Mouse (Mus musculus) adrenal gland, postnatal 0 days (tissue): ENCODE data around the gene Rex1bd. TPM values are rescaled to one million over a fixed set of nuclear protein-coding genes. Genes with fewer than 3 reads are reported as not detected.

ENCODE experiments used
- polyA plus RNA-seq: library from polyadenylated mRNA; unstranded; fragments of >200 nt; fragmentation: Nextera tagmentation; extraction: Ambion mirVana; gene quantifications from 2 replicates; pipeline ENCODE4 v1.2.1, GENCODE M21; 2015

Gene Rex1bd
- polyA plus RNA-seq, result 186 and 214 TPM in 2 replicates

DNA sequence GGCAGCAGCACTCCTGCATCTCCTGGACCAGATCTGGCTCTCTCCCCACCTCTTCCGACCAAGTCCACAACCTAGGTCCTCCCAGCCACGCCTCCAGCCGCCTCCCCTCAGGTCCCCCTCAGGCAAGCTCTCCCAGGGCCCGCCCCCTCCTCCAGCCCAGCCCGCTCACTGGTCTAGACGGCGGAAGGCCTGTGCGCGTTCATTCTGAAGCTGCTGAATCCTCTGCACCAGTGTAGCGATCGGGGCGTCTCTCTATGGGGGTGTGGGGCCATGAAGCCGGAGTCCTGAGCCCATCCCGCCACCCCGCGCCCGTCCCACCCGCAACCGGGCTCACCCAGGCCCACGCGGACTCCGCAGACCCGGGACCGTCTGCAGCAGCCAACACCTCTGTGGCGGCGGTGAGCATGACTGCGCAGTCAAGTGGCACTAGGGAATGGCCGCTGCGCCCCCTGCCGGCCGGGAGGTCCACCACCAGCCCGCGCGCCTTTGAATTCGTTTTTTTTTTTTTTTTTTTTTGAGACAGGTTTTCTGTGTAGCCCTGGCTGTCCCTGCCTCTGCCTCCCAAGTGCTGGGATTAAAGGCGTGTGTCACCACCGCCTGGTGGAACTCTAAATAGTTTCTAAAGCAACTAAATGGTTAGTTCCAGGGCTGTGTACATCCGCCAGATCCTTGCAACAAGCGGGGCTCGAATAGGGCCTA is at the start of gene Rex1bd:
TSS of gene Rex1bd (minus strand) at position 425 of the 699 bp plus-strand sequence.

DNA sequence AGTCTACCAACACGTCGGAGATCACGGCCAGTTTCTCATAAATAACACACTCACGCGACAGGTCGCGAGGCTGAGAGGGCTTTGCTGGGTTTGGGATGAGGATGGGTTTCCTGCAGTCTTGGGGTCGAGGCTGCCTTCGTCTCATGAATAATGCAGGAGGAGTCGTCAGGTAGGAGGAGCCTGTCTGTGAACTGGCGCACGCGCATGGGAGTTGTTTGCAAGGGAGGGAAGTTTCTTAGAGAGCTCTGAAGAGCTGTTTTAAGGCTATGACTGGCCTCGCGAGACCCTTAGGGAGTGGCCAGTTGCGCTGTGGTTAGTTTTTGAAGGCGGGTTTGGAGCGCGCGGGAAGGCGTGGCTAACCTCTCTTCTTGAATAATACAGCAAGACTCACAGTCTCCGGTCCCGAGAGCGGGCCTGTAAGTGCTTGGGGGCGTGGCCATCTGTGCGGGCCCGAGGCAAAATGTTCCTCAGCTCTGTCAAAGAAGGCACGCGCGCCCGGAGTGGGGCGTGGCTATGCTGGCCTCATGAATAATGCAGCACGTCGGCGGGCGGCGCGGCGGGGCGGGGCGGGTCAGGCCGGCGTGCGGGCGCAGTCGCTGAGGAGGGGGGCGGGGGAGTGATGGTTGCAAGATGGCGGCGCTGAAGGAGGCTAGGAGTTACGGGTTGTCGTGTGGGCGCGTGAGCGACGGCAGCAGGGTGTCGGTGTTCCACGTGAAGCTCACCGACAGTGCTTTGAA is 32.7 kb upstream of the Rex1bd start, which contains the start of gene Ell:
TSS of gene Ell (plus strand) at position 381 of the 737 bp plus-strand sequence.

DNA sequence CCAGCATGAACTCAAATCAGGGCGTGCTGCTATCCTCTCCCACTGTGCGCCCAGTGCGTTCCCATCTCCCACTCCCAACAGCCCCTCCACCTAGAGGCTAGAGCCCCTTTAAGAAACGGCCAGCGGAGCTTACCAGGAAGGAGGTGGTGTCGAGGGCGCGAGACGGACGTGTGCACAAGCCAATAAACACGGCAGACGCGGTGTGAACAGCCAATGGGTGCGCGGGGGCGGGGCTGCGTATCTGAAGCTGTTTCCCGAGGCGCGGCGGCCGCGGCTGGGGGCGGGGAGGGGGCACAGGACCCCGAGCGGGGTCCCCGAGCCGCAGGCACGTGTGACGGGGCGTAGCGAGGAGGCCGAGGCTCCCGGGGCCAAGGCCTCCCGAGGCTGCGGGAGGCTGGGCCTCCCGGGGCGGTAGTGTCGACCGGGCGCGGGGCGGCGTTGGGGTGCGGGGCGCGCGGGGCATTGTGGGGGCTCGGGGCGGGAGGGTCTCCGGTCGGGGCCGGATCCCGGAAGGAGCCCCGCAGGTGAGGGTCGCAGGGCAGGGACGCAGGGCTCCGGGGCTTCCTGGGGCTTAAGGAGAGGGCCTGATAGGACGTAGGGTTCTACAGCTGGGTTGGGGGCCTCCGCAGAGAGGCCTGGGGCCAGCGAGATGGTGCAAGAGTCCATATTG is 21.1 kb upstream of the Rex1bd start, which contains the start of the genes Fkbp8 and Kxd1:
TSS of gene Fkbp8 (plus strand) at position 213 of the 670 bp plus-strand sequence.
TSS of gene Kxd1 (minus strand) at position 445 of the 670 bp plus-strand sequence.

DNA sequence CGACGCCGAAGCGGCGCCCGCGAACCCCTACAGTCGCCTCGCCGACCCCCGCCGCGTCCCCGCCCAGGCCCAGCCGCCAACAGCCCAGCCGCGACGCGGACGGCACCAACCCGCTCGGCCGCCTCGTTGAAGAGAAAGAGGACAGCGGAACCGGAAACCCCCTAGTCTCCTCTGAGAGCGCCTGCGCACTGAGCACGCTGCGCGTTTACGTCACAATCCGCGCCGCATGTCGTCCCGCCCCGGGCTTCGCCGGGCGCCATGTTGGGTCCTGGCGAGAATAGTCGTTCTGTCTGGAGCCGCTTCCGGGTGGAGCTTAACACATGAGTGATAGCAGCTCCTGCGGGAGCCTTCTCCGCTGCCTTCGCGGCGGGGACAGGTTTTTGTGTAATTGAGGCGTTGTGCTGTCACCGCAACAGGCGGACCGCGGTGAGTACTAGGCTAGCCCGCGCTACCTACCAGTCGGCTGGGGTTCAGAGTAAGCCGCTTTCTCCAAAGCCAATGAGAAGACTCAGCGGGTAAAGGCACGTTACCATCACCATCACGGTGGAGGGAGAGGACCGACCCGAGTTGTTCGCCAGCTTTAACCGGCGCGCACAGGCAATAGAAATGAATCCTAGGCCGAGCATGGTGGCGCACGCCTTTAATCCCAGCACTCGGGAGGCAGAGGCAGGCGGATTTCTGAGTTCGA is 3.8 kb upstream of the Rex1bd start, which contains the start of gene Uba52:
TSS of gene Uba52 (minus strand) at position 574 of the 688 bp plus-strand sequence.

DNA sequence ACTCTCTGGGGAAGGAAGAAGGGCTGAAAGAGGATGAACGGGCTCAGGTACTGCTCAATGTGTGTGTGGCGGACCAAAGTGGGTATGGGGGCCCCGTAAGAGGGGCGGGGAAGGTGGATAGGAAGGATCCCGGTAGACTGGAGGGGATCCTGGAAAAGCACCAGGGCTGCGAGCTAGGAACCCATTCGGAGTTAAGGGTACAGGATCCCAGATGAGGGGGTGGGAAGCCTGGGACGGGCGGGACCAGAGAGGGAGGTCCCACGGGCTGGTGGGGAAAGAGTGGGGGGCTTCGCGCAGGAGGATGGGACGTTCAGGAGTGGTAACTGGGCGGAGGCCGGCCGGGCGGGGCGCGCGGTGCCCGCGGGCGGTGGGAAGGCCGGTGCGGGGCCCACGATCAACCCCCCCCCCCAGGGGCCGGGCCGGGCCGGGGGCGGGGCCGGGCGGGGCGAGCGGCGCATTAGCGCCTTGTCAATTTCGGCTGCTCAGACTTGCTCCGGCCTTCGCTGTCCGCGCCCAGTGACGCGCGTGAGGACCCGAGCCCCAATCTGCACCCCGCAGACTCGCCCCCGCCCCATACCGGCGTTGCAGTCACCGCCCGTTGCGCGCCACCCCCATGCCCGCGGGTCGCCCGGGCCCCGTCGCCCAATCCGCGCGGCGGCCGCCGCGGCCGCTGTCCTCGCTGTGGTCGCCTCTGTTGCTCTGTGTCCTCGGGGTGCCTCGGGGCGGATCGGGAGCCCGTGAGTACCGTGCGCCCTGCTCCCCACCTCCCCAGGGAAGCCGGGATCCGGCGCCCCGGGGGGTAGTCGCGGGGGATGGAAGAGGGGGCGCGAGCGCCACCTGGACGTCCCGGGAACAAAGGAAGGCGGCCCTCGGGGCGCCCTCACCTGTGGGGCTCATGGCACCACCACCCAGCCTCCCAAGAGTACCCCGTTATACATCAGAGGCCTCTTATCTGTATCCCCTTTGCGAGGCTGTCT is 13.6 kb downstream of the Rex1bd start, which contains the start of gene Crlf1:
TSS of gene Crlf1 (plus strand) at position 495 of the 977 bp plus-strand sequence.

DNA sequence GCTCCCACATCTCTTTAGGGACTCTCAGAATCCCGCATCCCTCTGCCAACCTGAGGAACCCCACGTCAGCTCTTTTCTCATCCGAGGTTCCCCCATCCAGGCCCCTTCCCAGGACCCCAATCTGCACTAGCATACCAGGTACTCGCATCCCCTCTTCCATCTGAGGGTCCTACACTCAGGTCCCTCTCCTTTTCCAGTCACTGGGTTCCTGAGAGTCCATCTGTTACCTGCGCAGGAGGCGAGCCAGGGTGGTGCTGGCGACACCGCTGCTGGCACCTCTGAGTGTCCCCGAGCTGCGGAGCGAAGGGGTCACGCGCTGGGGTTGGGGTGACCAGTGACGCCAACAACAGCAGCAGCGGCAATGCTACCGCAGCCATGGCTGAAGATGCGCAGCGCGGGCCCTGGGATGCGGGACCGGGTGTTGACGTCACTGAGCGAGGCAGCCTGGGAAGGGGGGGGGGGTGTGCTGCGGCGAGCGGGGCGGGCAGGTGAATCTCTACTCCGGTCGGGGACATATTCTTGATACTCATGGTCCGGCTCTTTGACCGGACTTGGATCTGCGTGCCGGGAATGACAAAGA is 19.5 kb downstream of the Rex1bd start, which contains the start of gene Tmem59l:
TSS of gene Tmem59l (minus strand) at position 418 of the 580 bp plus-strand sequence.

DNA sequence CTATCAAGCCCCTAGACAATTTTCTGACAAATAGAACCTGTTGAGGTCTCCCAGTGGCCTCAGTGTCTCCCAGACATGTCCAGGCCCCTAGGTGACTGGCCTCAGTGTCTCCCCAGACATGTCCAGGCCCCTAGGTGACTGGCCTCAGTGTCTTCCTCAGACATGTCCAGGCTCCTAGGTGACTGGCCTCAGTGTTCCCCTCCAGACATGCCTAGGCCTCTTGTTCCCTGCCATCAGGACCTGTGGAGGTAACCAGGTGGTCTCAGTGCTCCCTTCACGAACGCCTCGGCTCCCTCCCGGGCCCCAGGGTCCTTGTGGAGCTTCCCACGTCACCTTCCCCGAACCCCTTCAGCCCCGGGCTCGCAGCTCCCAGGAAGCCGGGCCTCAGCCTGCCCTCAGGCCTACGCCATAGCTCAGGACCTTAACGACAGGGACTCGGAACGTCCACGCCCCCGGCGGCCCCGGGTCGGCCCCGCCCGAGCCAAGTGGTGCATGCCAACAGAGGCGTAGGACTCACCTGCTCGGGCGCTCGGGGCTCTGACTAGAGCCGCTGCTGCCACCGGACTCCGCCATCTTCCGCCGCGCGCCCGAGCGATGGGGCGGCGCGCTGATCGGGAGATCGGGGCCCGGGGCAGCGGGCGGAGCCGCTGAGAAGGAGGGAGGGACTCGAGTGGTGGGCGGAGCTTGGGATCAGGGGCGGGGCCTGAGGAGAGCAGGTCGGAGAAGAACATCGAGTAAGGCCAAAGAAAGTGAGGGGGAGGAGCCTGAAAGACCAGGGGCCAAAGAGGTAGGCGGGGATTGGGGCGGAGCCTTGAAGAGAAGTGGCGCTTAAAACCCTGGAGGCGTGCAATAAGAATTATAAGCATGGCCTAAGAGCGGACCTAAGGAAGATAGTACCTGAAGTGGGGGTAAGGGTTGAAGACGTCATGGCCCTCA is 30.0 kb downstream of the Rex1bd start, which contains the start of gene Klhl26:
TSS of gene Klhl26 (minus strand) at position 636 of the 936 bp plus-strand sequence.

Other genes with a start within 250 kb of the Rex1bd start
- 26.4 and 30.5 TPM in 2 replicates for gene Homer3, start 223.9 kb downstream of the Rex1bd start, polyA plus RNA-seq
- gene Ddx49, start 204.3 kb downstream of the Rex1bd start, polyA plus RNA-seq, result 27.8 and 39.5 TPM in 2 replicates
- gene Cope, start 204.2 kb downstream of the Rex1bd start, polyA plus RNA-seq, result 287 and 324 TPM in 2 replicates
- 4.8 and 6.9 TPM in 2 replicates for gene Cers1, start 191.0 kb downstream of the Rex1bd start, polyA plus RNA-seq
- gene Gdf1, start 176.9 kb downstream of the Rex1bd start, polyA plus RNA-seq, result 1.3 and 2.1 TPM in 2 replicates
- 9.1 and 11.2 TPM in 2 replicates for gene Upf1, start 153.5 kb downstream of the Rex1bd start, polyA plus RNA-seq
- 0.19 and 0.43 TPM in 2 replicates for gene Comp, start 133.2 kb downstream of the Rex1bd start, polyA plus RNA-seq
- 11.4 and 13.8 TPM in 2 replicates for gene Crtc1, start 67.2 kb downstream of the Rex1bd start, polyA plus RNA-seq
- gene Klhl26, start 29.8 kb downstream of the Rex1bd start, polyA plus RNA-seq, result 14.9 and 21.4 TPM in 2 replicates
- gene Tmem59l, start 19.4 kb downstream of the Rex1bd start, polyA plus RNA-seq, result 12.5 and 16.1 TPM in 2 replicates
- 0.79 and 2.8 TPM in 2 replicates for gene Crlf1, start 13.6 kb downstream of the Rex1bd start, polyA plus RNA-seq
- gene Uba52, start 4.0 kb upstream of the Rex1bd start, polyA plus RNA-seq, result 813 and 866 TPM in 2 replicates
- gene Fkbp8, start 21.0 kb upstream of the Rex1bd start, polyA plus RNA-seq, result 271 and 313 TPM in 2 replicates
- 62.6 and 81.0 TPM in 2 replicates for gene Kxd1, start 21.2 kb upstream of the Rex1bd start, polyA plus RNA-seq
- gene Ell, start 32.7 kb upstream of the Rex1bd start, polyA plus RNA-seq, result 10.6 and 15.9 TPM in 2 replicates
- gene Isyna1, start 87.6 kb upstream of the Rex1bd start, polyA plus RNA-seq, result 85.1 and 85.8 TPM in 2 replicates
- gene Ssbp4, start 102.1 kb upstream of the Rex1bd start, polyA plus RNA-seq, result 127 and 131 TPM in 2 replicates
- 4.8 and 5.1 TPM in 2 replicates for gene Lrrc25, start 109.4 kb upstream of the Rex1bd start, polyA plus RNA-seq
- 0.72 and 1.8 TPM in 2 replicates for gene Gdf15, start 125.7 kb upstream of the Rex1bd start, polyA plus RNA-seq
- 45.9 and 87.4 TPM in 2 replicates for gene Pgpep1, start 153.6 kb upstream of the Rex1bd start, polyA plus RNA-seq
- gene Lsm4, start 166.5 kb upstream of the Rex1bd start, polyA plus RNA-seq, result 186 and 193 TPM in 2 replicates
- gene Jund, start 192.2 kb upstream of the Rex1bd start, polyA plus RNA-seq, result 136 and 140 TPM in 2 replicates
- gene Iqcn, start 196.7 kb upstream of the Rex1bd start, polyA plus RNA-seq, result 0.04 and 0.05 TPM in 2 replicates
- gene Gm3336, start 211.8 kb upstream of the Rex1bd start, polyA plus RNA-seq, result 0.17 and 0.50 TPM in 2 replicates
- gene Pde4c, start 217.0 kb upstream of the Rex1bd start, polyA plus RNA-seq, result 0.05 and 0.72 TPM in 2 replicates
- gene Rab3a, start 247.9 kb upstream of the Rex1bd start, polyA plus RNA-seq, result 62.7 and 85.6 TPM in 2 replicates